Mouse (Mus musculus): ENCODE results near the gene Atp6v1d. TPM values are rescaled to one million over a fixed set of nuclear protein-coding genes. Genes with fewer than 3 reads are reported as not detected.

Atp6v1d gene
- polyA plus RNA-seq (2011; ENCODE audit: insufficient read depth, insufficient read length, low replicate concordance, missing spikeins) = 50.6 and 79.5 TPM in 2 replicates

GRCm38 (mm10) chr12:78861496-78862253 is at the start of gene Atp6v1d, which contains the start of gene Eif2s1:
Atp6v1d (minus strand) TSS chr12:78861638.
Eif2s1 (plus strand) TSS chr12:78861819.
- TF ChIP-seq POLR2A (IDR thresholded peaks at IDR 0.05; ENCODE audit: borderline replicate concordance, control insufficient read depth, low read depth, low read length) (peak; percentile 87; the same call in 1 of the 2 replicates), CTCF (IDR thresholded peaks at IDR 0.05; ENCODE audit: control insufficient read depth, insufficient read depth, low read length) (peak; percentile 86)
- Histone ChIP-seq H3K4me3 (replicated peaks; ENCODE audit: control insufficient read depth, low read depth, low read length) (peak within 1 kb of the TSS; percentile 91), H3K27ac (ENCODE audit: control insufficient read depth, insufficient read depth, low read depth, low read length, poor library complexity) (peak within 1 kb of the TSS; percentile 82), H3K4me1 (ENCODE audit: control insufficient read depth, insufficient read depth, low read length) (no peaks in the 10 kb centered on the region; the same call in 1 of the 2 replicates)
- 0% methylated on average over 55 of the region's 55 CpGs for WGBS

GRCm38 (mm10) chr12:78910684-78911461 is 49.4 kb upstream of the Atp6v1d start:
- TF ChIP-seq POLR2A (IDR thresholded peaks at IDR 0.05; ENCODE audit: borderline replicate concordance, control insufficient read depth, low read depth, low read length) = no peak
- TF ChIP-seq CTCF (IDR thresholded peaks at IDR 0.05; ENCODE audit: control insufficient read depth, insufficient read depth, low read length) = no peak
- 7% methylated on average over 16 of the region's 16 CpGs for WGBS
- H3K27ac ChIP-seq (ENCODE audit: control insufficient read depth, insufficient read depth, low read depth, low read length, poor library complexity) = peak overlapping the region; percentile 77
- no peak overlapping the region for H3K4me3 ChIP-seq (replicated peaks; ENCODE audit: control insufficient read depth, low read depth, low read length)
- H3K4me1 ChIP-seq (ENCODE audit: control insufficient read depth, insufficient read depth, low read length) = peaks cover 4% of the 10 kb centered on the region; the same call in 1 of the 2 replicates

GRCm38 (mm10) chr12:78908081-78908605 is 46.7 kb upstream of the Atp6v1d start:
- H3K4me1 ChIP-seq (ENCODE audit: control insufficient read depth, insufficient read depth, low read length) = peaks cover 4% of the 10 kb centered on the region; the same call in 1 of the 2 replicates
- no peak overlapping the region for H3K4me3 ChIP-seq (replicated peaks; ENCODE audit: control insufficient read depth, low read depth, low read length)
- no peak for TF ChIP-seq CTCF (IDR thresholded peaks at IDR 0.05; ENCODE audit: control insufficient read depth, insufficient read depth, low read length)
- no peak for TF ChIP-seq POLR2A (IDR thresholded peaks at IDR 0.05; ENCODE audit: borderline replicate concordance, control insufficient read depth, low read depth, low read length)
- WGBS = 74% methylated on average over 6 of the region's 6 CpGs
- H3K27ac ChIP-seq (ENCODE audit: control insufficient read depth, insufficient read depth, low read depth, low read length, poor library complexity) = no peak overlapping the region

- H3K4me3 ChIP-seq (replicated peaks; ENCODE audit: control insufficient read depth, low read depth, low read length) = peak within 1 kb of the TSS; percentile 93
- H3K4me1 ChIP-seq (ENCODE audit: control insufficient read depth, insufficient read depth, low read length) = peaks cover 4% of the 10 kb centered on the region; the same call in 1 of the 2 replicates
- 5% methylated on average over 38 of the region's 38 CpGs for WGBS
- H3K27ac ChIP-seq (ENCODE audit: control insufficient read depth, insufficient read depth, low read depth, low read length, poor library complexity) = peak within 1 kb of the TSS; percentile 9; the same call in 1 of the 2 replicates
- TF ChIP-seq POLR2A (IDR thresholded peaks at IDR 0.05; ENCODE audit: borderline replicate concordance, control insufficient read depth, low read depth, low read length) = peak; percentile 56; the same call in 1 of the 2 replicates
- no peak for TF ChIP-seq CTCF (IDR thresholded peaks at IDR 0.05; ENCODE audit: control insufficient read depth, insufficient read depth, low read length)
Measured at GRCm38 (mm10) chr12:78906707-78907162, 45.3 kb upstream of the Atp6v1d start, which contains the start of gene Plek2. Plek2 (minus strand) TSS chr12:78906964.

- TF ChIP-seq POLR2A (IDR thresholded peaks at IDR 0.05; ENCODE audit: borderline replicate concordance, control insufficient read depth, low read depth, low read length) (no peak), CTCF (IDR thresholded peaks at IDR 0.05; ENCODE audit: control insufficient read depth, insufficient read depth, low read length) (no peak)
- WGBS = 86% methylated on average over 7 of the region's 7 CpGs
- Histone ChIP-seq H3K4me3 (replicated peaks; ENCODE audit: control insufficient read depth, low read depth, low read length) (no peak overlapping the region), H3K4me1 (ENCODE audit: control insufficient read depth, insufficient read depth, low read length) (peaks cover 2% of the 10 kb centered on the region; the same call in 1 of the 2 replicates), H3K27ac (ENCODE audit: control insufficient read depth, insufficient read depth, low read depth, low read length, poor library complexity) (no peak overlapping the region)
Measured at GRCm38 (mm10) chr12:78904499-78904898, 43.1 kb upstream of the Atp6v1d start.

- Histone ChIP-seq H3K27ac (ENCODE audit: control insufficient read depth, insufficient read depth, low read depth, low read length, poor library complexity) (no peak overlapping the region), H3K4me1 (ENCODE audit: control insufficient read depth, insufficient read depth, low read length) (peaks cover 2% of the 10 kb centered on the region; the same call in 1 of the 2 replicates), H3K4me3 (replicated peaks; ENCODE audit: control insufficient read depth, low read depth, low read length) (no peak overlapping the region)
- WGBS = 86% methylated on average over 4 of the region's 4 CpGs
- TF ChIP-seq CTCF (IDR thresholded peaks at IDR 0.05; ENCODE audit: control insufficient read depth, insufficient read depth, low read length) = no peak
- no peak for TF ChIP-seq POLR2A (IDR thresholded peaks at IDR 0.05; ENCODE audit: borderline replicate concordance, control insufficient read depth, low read depth, low read length)
Measured at GRCm38 (mm10) chr12:78903313-78903712, 41.9 kb upstream of the Atp6v1d start.

GRCm38 (mm10) chr12:78901467-78901866 is 40.0 kb upstream of the Atp6v1d start:
- Histone ChIP-seq H3K27ac (ENCODE audit: control insufficient read depth, insufficient read depth, low read depth, low read length, poor library complexity) (no peak overlapping the region), H3K4me1 (ENCODE audit: control insufficient read depth, insufficient read depth, low read length) (no peaks in the 10 kb centered on the region), H3K4me3 (replicated peaks; ENCODE audit: control insufficient read depth, low read depth, low read length) (no peak overlapping the region)
- TF ChIP-seq POLR2A (IDR thresholded peaks at IDR 0.05; ENCODE audit: borderline replicate concordance, control insufficient read depth, low read depth, low read length) (no peak), CTCF (IDR thresholded peaks at IDR 0.05; ENCODE audit: control insufficient read depth, insufficient read depth, low read length) (no peak)
- 63% methylated on average over 5 of the region's 5 CpGs for WGBS
